Mouse (Mus musculus): Measurements from ENCODE around the gene Hfe.

- TF ChIP-seq CTCF (IDR thresholded peaks at IDR 0.05; ENCODE audit: control insufficient read depth, insufficient read depth, low read length) (no peak), POLR2A (IDR thresholded peaks at IDR 0.05; ENCODE audit: borderline replicate concordance, control insufficient read depth, low read depth, low read length) (no peak)
Measured at GRCm38 (mm10) chr13:23749563-23750121, 39.0 kb upstream of the Hfe start.
